Mouse (Mus musculus): ENCODE measurements at regions not wholly inside any gene's neighbourhood (a gene's known extent, or its start where the extent isn't known, plus 50 kb on each side); places are given as distances from the start of the nearest gene placed in this dataset.

- no peak for DNase-seq
Measured at GRCm38 (mm10) chr14:64595891-64596290, 491.8 kb downstream of the Prss52 start.

- no peak for DNase-seq
Measured at GRCm38 (mm10) chr14:64597218-64597617, 493.1 kb downstream of the Prss52 start.
